Mouse (Mus musculus): ENCODE results near the gene Prss43.

GRCm38 (mm10) chr9:110875288-110875695, 48.8 kb downstream of the Prss43 start:
- TF ChIP-seq CTCF (IDR thresholded peaks at IDR 0.05; ENCODE audit: low read depth) (no peak), EP300 (optimal IDR thresholded peaks at IDR 0.05) (no peak)

Measured in stomach, postnatal 0 days (tissue).